Mouse (Mus musculus) kidney, adult 2 months (tissue): ENCODE results near the gene Top3b. TPM values are rescaled to one million over a fixed set of nuclear protein-coding genes. Genes with fewer than 3 reads are reported as not detected.

Experiments used
- DNase-seq: peaks from one replicate; pipeline ENCODE4 v3.0.0; 2021
- H3K27ac ChIP-seq: fragments of 200-500 bp; 2 replicates; pipeline ENCODE4 v1.5.1; 2012; ENCODE audit warnings: low read depth, low read length, control low read depth, inconsistent platforms; ENCODE audit not compliant: insufficient read depth
- H3K27me3 ChIP-seq: fragments of 200-500 bp; replicated peaks from 2 replicates; pipeline ENCODE4 v1.6.1; 2012; ENCODE audit warnings: mild to moderate bottlenecking, moderate library complexity, low read length, inconsistent platforms; ENCODE audit not compliant: control insufficient read depth, insufficient read depth
- H3K36me3 ChIP-seq: fragments of 200-500 bp; 2 replicates; pipeline ENCODE4 v1.6.1; 2012; ENCODE audit warnings: mild to moderate bottlenecking, moderate library complexity, low read length, inconsistent platforms; ENCODE audit not compliant: control insufficient read depth, insufficient read depth
- H3K4me1 ChIP-seq: fragments of 200-500 bp; 2 replicates; pipeline ENCODE4 v1.6.1; 2011; ENCODE audit warnings: low read length; ENCODE audit not compliant: control insufficient read depth, insufficient read depth
- H3K4me3 ChIP-seq: fragments of 200-500 bp; 2 replicates; pipeline ENCODE4 v1.5.1; 2011; ENCODE audit warnings: mild to moderate bottlenecking, low read depth, low read length, control low read depth; ENCODE audit not compliant: insufficient read depth
- CTCF ChIP-seq: fragments of 200-500 bp; conservative IDR thresholded peaks from 2 replicates; pipeline ENCODE4 v1.5.1; 2011; ENCODE audit warnings: low read depth, mild to moderate bottlenecking, control low read depth, low read length, moderate library complexity, mixed read lengths; ENCODE audit not compliant: insufficient read depth, insufficient read length
- POLR2A ChIP-seq: fragments of 200-500 bp; IDR thresholded peaks from one replicate; pipeline ENCODE4 v1.6.1; 2011; ENCODE audit warnings: low read depth, low read length, control low read depth
- WGBS: fragments of 180-500 bp; shearing (Covaris S2); methylation state at CpG from one replicate; pipeline ENCODE4 v1.1.7; 2018; 5-methylcytosine and 5-hydroxymethylcytosine counted together
- polyA plus RNA-seq: library from polyadenylated mRNA; depleted of rRNA; stranded (reverse); fragments of >200 nt; gene quantifications from 2 replicates; pipeline ENCODE4 v1.2.3, GENCODE M21; 2012; rRNA removed

The Top3b gene
- polyA plus RNA-seq, 1 experiment: 93.6 TPM

GRCm38 (mm10) chr16:16939543-16939942 lies 69.0 kb downstream of the Top3b start:
- TF ChIP-seq POLR2A (no peak), CTCF (no peak)
- no peak for DNase-seq
- H3K4me3 ChIP-seq: no peak overlapping the region
- no peaks in the 10 kb centered on the region for H3K27me3 ChIP-seq
- H3K4me1 ChIP-seq: no peaks in the 10 kb centered on the region
- H3K27ac ChIP-seq: no peak overlapping the region
- H3K36me3 ChIP-seq: no peaks in the 10 kb centered on the region
- 96% methylated on average over 9 of the region's 9 CpGs for WGBS

GRCm38 (mm10) chr16:16941078-16941477 lies 70.5 kb downstream of the Top3b start:
- no peak for DNase-seq
- no peaks in the 10 kb centered on the region for H3K27me3 ChIP-seq
- no peaks in the 10 kb centered on the region for H3K4me1 ChIP-seq
- no peaks in the 10 kb centered on the region for H3K36me3 ChIP-seq
- H3K4me3 ChIP-seq: no peak overlapping the region
- 99% methylated on average over 2 of the region's 2 CpGs for WGBS
- TF ChIP-seq CTCF (no peak), POLR2A (no peak)
- no peak overlapping the region for H3K27ac ChIP-seq

Other genes with a start within 250 kb of the Top3b start
- gene Olfr19, start 194.3 kb upstream of the Top3b start, polyA plus RNA-seq: not detected in 2 replicates
- gene Spag6l, start 41.3 kb upstream of the Top3b start, polyA plus RNA-seq: 0.72 and 1.1 TPM in 2 replicates
- gene Igll1, start 6.8 kb upstream of the Top3b start, polyA plus RNA-seq: 0.27 and 0.30 TPM in 2 replicates
- 15.2 and 15.7 TPM in 2 replicates for gene Vpreb1, start 107 bp downstream of the Top3b start, polyA plus RNA-seq
- 14.7 and 15.2 TPM in 2 replicates for gene Ppm1f, start 25.7 kb downstream of the Top3b start, polyA plus RNA-seq
- gene Mapk1, start 112.6 kb downstream of the Top3b start, polyA plus RNA-seq: 58.2 and 61.6 TPM in 2 replicates
- gene Ypel1, start 199.0 kb downstream of the Top3b start, polyA plus RNA-seq: 1.6 and 2.3 TPM in 2 replicates
- 88.5 and 89.6 TPM in 2 replicates for gene Ppil2, start 240.5 kb downstream of the Top3b start, polyA plus RNA-seq